Mouse (Mus musculus) kidney, adult 11 months (tissue): ENCODE data around the gene Vkorc1.
"Not testable (repeated sequence)": the region's sequence is repeated elsewhere in the genome, so short reads cannot be mapped to it uniquely, and the experiment has no call there.

Experiments used
- DNase-seq: peaks from one replicate; pipeline ENCODE4 v3.0.0; 2022

The Vkorc1 gene

GRCm38 (mm10) chr7:127895442-127895841 lies at the start of gene Vkorc1, which contains the start of gene Gm21974:
TSS of gene Vkorc1 (minus strand) at chr7:127895617.
TSS of gene Gm21974 (minus strand) at chr7:127895454.
- DNase-seq: peak; percentile 99

- no peak for DNase-seq
Measured at GRCm38 (mm10) chr7:127944614-127945013, 49.2 kb upstream of the Vkorc1 start.

- not testable (repeated sequence) for DNase-seq
Measured at GRCm38 (mm10) chr7:127942097-127942496, 46.7 kb upstream of the Vkorc1 start.

- DNase-seq: no peak
Measured at GRCm38 (mm10) chr7:127936216-127936884, 40.9 kb upstream of the Vkorc1 start.

- no peak for DNase-seq
Measured at GRCm38 (mm10) chr7:127935748-127936159, 40.3 kb upstream of the Vkorc1 start.

- peak; percentile 95 for DNase-seq
Measured at GRCm38 (mm10) chr7:127935028-127935722, 39.8 kb upstream of the Vkorc1 start.

GRCm38 (mm10) chr7:127934075-127934474 lies 38.7 kb upstream of the Vkorc1 start:
- DNase-seq: no peak

GRCm38 (mm10) chr7:127932273-127933031 lies 37.0 kb upstream of the Vkorc1 start:
- peak; percentile 74 for DNase-seq

GRCm38 (mm10) chr7:127931351-127932135 lies 36.1 kb upstream of the Vkorc1 start:
- DNase-seq: peak; percentile 80

GRCm38 (mm10) chr7:127930636-127931035 lies 35.2 kb upstream of the Vkorc1 start:
- DNase-seq: no peak

- DNase-seq: peak; percentile 94
Measured at GRCm38 (mm10) chr7:127929923-127930322, 34.5 kb upstream of the Vkorc1 start, which contains the start of gene Prss8. TSS of gene Prss8 (minus strand) at chr7:127930104.

GRCm38 (mm10) chr7:127928596-127928995 lies 33.2 kb upstream of the Vkorc1 start:
- DNase-seq: peak; percentile 66

- DNase-seq: peak; percentile 46
Measured at GRCm38 (mm10) chr7:127927726-127928125, 32.3 kb upstream of the Vkorc1 start.

GRCm38 (mm10) chr7:127926846-127927245 lies 31.4 kb upstream of the Vkorc1 start:
- DNase-seq: peak; percentile 83

- DNase-seq: peak; percentile 93
Measured at GRCm38 (mm10) chr7:127926066-127926465, 30.6 kb upstream of the Vkorc1 start.

- peak; percentile 94 for DNase-seq
Measured at GRCm38 (mm10) chr7:127925252-127925651, 29.8 kb upstream of the Vkorc1 start.

GRCm38 (mm10) chr7:127923714-127924113 lies 28.3 kb upstream of the Vkorc1 start:
- peak; percentile 45 for DNase-seq

GRCm38 (mm10) chr7:127922451-127923275 lies 27.2 kb upstream of the Vkorc1 start:
- no peak for DNase-seq

- no peak for DNase-seq
Measured at GRCm38 (mm10) chr7:127921516-127921915, 26.1 kb upstream of the Vkorc1 start.

- no peak for DNase-seq
Measured at GRCm38 (mm10) chr7:127919290-127919689, 23.9 kb upstream of the Vkorc1 start.

- DNase-seq: no peak
Measured at GRCm38 (mm10) chr7:127918203-127918602, 22.8 kb upstream of the Vkorc1 start.

GRCm38 (mm10) chr7:127915293-127915692 lies 19.9 kb upstream of the Vkorc1 start:
- DNase-seq: no peak
